In genomic region chr7:28717726-28718125, GRCm38 (mm10) we compare ENCODE assay signal across 22 mouse cellular contexts. TPM values are rescaled to one million over a fixed set of nuclear protein-coding genes. Genes with fewer than 3 reads are reported as not detected.
DNase-seq lines count a peak whose midpoint lies in the region; ATAC-seq and TF ChIP-seq lines count a peak whose summit lies in the region.
"Had no signal": no experiment of that assay in that cellular context is flagged by ENCODE, and none has a peak within 500 bp of the region (broad histone marks: within the 10 kb centered on the region; RNA-seq: fewer than 3 reads in every experiment).

No protein-coding gene starts in this region.

- no peak overlapping the region for H3K9ac ChIP-seq in kidney, embryonic 16.5 days (replicated peaks; ENCODE audit: low read length)
- H3K9ac ChIP-seq in midbrain, embryonic 11.5 days (ENCODE audit: low read length): no peak overlapping the region
- H3K9ac ChIP-seq in midbrain, embryonic 14.5 days (replicated peaks; ENCODE audit: low read length): no peak overlapping the region
- H3K9ac ChIP-seq in stomach, embryonic 15.5 days: no peak overlapping the region
- H3K9ac ChIP-seq: forebrain, embryonic 15.5 days; neural tube, embryonic 12.5 days had no signal

- H3K4me1 ChIP-seq in heart, embryonic 10.5 days: peaks cover 31% of the 10 kb centered on the region
- H3K4me1 ChIP-seq in kidney, embryonic 16.5 days (ENCODE audit: insufficient read depth, low read length): peaks cover 17% of the 10 kb centered on the region; the same call in 1 of the 2 replicates
- H3K4me1 ChIP-seq in kidney, adult 2 months (ENCODE audit: control insufficient read depth, insufficient read depth, low read length): no peaks in the 10 kb centered on the region
- no peaks in the 10 kb centered on the region for H3K4me1 ChIP-seq in midbrain, embryonic 11.5 days (ENCODE audit: control insufficient read depth, insufficient read depth, low read length)
- H3K4me1 ChIP-seq in midbrain, embryonic 14.5 days (ENCODE audit: control insufficient read depth, insufficient read depth, low read length): no peaks in the 10 kb centered on the region; the same call in 1 of the 2 replicates
- peaks cover 4% of the 10 kb centered on the region; the same call in 1 of the 2 replicates for H3K4me1 ChIP-seq in stomach, embryonic 15.5 days

- TF ChIP-seq POLR2A in kidney, adult 2 months (IDR thresholded peaks at IDR 0.05; ENCODE audit: low read depth, low read length): no peak

- H3K9me3 ChIP-seq in heart, embryonic 10.5 days: no peaks in the 10 kb centered on the region
- H3K9me3 ChIP-seq in kidney, embryonic 16.5 days (ENCODE audit: low read length): no peaks in the 10 kb centered on the region; the same call in 1 of the 2 replicates
- no peaks in the 10 kb centered on the region for H3K9me3 ChIP-seq in midbrain, embryonic 11.5 days (ENCODE audit: control insufficient read depth, low read length)
- H3K9me3 ChIP-seq in midbrain, embryonic 14.5 days (ENCODE audit: control insufficient read depth, low read length): no peaks in the 10 kb centered on the region
- no peaks in the 10 kb centered on the region for H3K9me3 ChIP-seq in stomach, embryonic 15.5 days
- H3K9me3 ChIP-seq: forebrain, embryonic 15.5 days; neural tube, embryonic 12.5 days had no signal

- no peak for TF ChIP-seq CTCF in kidney, adult 2 months (conservative IDR thresholded peaks at IDR 0.05; ENCODE audit: insufficient read depth, insufficient read length, low read depth, low read length)

- ATAC-seq in kidney, embryonic 16.5 days (ENCODE audit: low FRiP score, low TSS enrichment): no peak
- no peak for ATAC-seq in midbrain, embryonic 11.5 days (ENCODE audit: low FRiP score)
- ATAC-seq in midbrain, embryonic 14.5 days (ENCODE audit: low FRiP score, low TSS enrichment): no peak
- ATAC-seq in stomach, embryonic 15.5 days (ENCODE audit: insufficient read depth, low FRiP score, low read depth): no peak
- ATAC-seq in activated CD4-positive, CD25-positive, alpha-beta regulatory T cell, adult 4 months: no peak

- intact Hi-C loops in heart, postnatal 25 days (cut with DNase I): no loop called here

- 0 out of 2 replicates have a peak overlapping the region, but pooled peaks have one; percentile 76 for H3K4me2 ChIP-seq in kidney, embryonic 16.5 days (replicated peaks; ENCODE audit: low read depth, low read length)
- no peak overlapping the region for H3K4me2 ChIP-seq in midbrain, embryonic 11.5 days
- H3K4me2 ChIP-seq in midbrain, embryonic 14.5 days (ENCODE audit: low read length): no peak overlapping the region
- H3K4me2 ChIP-seq in stomach, embryonic 15.5 days: peak overlapping the region; percentile 77

- WGBS in heart, embryonic 10.5 days: 84% methylated on average over 10 of the region's 10 CpGs
- WGBS in kidney, embryonic 16.5 days: 72% methylated on average over 10 of the region's 10 CpGs
- 86% methylated on average over 10 of the region's 10 CpGs for WGBS in kidney, adult 2 months
- WGBS in midbrain, embryonic 11.5 days: 90% methylated on average over 10 of the region's 10 CpGs
- 93% methylated on average over 10 of the region's 10 CpGs for WGBS in midbrain, embryonic 14.5 days
- WGBS in stomach, embryonic 15.5 days: 59% methylated on average over 10 of the region's 10 CpGs

- H3K4me3 ChIP-seq in heart, embryonic 10.5 days: 0 out of 2 replicates have a peak overlapping the region, but pooled peaks have one; percentile 70
- no peak overlapping the region for H3K4me3 ChIP-seq in kidney, embryonic 16.5 days (ENCODE audit: low read length)
- no peak overlapping the region for H3K4me3 ChIP-seq in kidney, adult 2 months (ENCODE audit: insufficient read depth, low read depth, low read length)
- no peak overlapping the region for H3K4me3 ChIP-seq in midbrain, embryonic 11.5 days (ENCODE audit: low read depth, low read length)
- H3K4me3 ChIP-seq in midbrain, embryonic 14.5 days (replicated peaks; ENCODE audit: low read depth, low read length): no peak overlapping the region
- H3K4me3 ChIP-seq in stomach, embryonic 15.5 days (replicated peaks): no peak overlapping the region
- H3K4me3 ChIP-seq: left cerebral cortex, adult 2 months had no signal

- H3K27ac ChIP-seq in heart, embryonic 10.5 days: no peak overlapping the region
- no peak overlapping the region for H3K27ac ChIP-seq in kidney, embryonic 16.5 days (ENCODE audit: low read length)
- no peak overlapping the region for H3K27ac ChIP-seq in kidney, adult 2 months (ENCODE audit: insufficient read depth, low read depth, low read length)
- H3K27ac ChIP-seq in midbrain, embryonic 11.5 days (ENCODE audit: low read depth, low read length): no peak overlapping the region
- no peak overlapping the region for H3K27ac ChIP-seq in midbrain, embryonic 14.5 days (replicated peaks; ENCODE audit: low read depth, low read length)
- H3K27ac ChIP-seq in stomach, embryonic 15.5 days: no peak overlapping the region
- H3K27ac ChIP-seq: forebrain, embryonic 15.5 days; hindbrain, postnatal 0 days; left cerebral cortex, adult 2 months; neural tube, embryonic 12.5 days had no signal

- H3K27me3 ChIP-seq in heart, embryonic 10.5 days (ENCODE audit: insufficient read depth, poor library complexity, severe bottlenecking): no peaks in the 10 kb centered on the region
- H3K27me3 ChIP-seq in kidney, embryonic 16.5 days (ENCODE audit: insufficient read depth, low read length): no peaks in the 10 kb centered on the region
- H3K27me3 ChIP-seq in kidney, adult 2 months (replicated peaks; ENCODE audit: control insufficient read depth, insufficient read depth, low read length): no peaks in the 10 kb centered on the region
- no peaks in the 10 kb centered on the region; the same call in 1 of the 2 replicates for H3K27me3 ChIP-seq in midbrain, embryonic 11.5 days (ENCODE audit: control insufficient read depth, insufficient read depth, low read length)
- H3K27me3 ChIP-seq in midbrain, embryonic 14.5 days (ENCODE audit: control insufficient read depth, insufficient read depth, low read length): no peaks in the 10 kb centered on the region
- H3K27me3 ChIP-seq in stomach, embryonic 15.5 days (replicated peaks): no peaks in the 10 kb centered on the region
- H3K27me3 ChIP-seq: forebrain, embryonic 15.5 days; neural tube, embryonic 12.5 days had no signal

- no peak for DNase-seq in heart, embryonic 10.5 days (ENCODE audit: low spot score)
- DNase-seq in heart, postnatal 25 days (ENCODE audit: low spot score): no peak
- DNase-seq in kidney, adult 2 months: no peak
- DNase-seq in midbrain, embryonic 11.5 days (ENCODE audit: low spot score, missing footprints): peak; percentile 85
- DNase-seq in midbrain, embryonic 14.5 days: no peak
- DNase-seq: cerebellum, adult 9-11 months; heart, postnatal 10 days; lung, adult 2 months; spleen, adult 18-20 months; thymus, postnatal 14 days had no signal

- H3K36me3 ChIP-seq in heart, embryonic 10.5 days: no peaks in the 10 kb centered on the region
- no peaks in the 10 kb centered on the region for H3K36me3 ChIP-seq in kidney, embryonic 16.5 days (ENCODE audit: insufficient read depth, low read length)
- H3K36me3 ChIP-seq in kidney, adult 2 months (ENCODE audit: control insufficient read depth, insufficient read depth, low read length): no peaks in the 10 kb centered on the region
- no peaks in the 10 kb centered on the region for H3K36me3 ChIP-seq in midbrain, embryonic 11.5 days (ENCODE audit: control insufficient read depth, insufficient read depth, low read length)
- no peaks in the 10 kb centered on the region for H3K36me3 ChIP-seq in midbrain, embryonic 14.5 days (ENCODE audit: control insufficient read depth, insufficient read depth, low read length)
- H3K36me3 ChIP-seq in stomach, embryonic 15.5 days: no peaks in the 10 kb centered on the region
- H3K36me3 ChIP-seq: forebrain, embryonic 15.5 days; neural tube, embryonic 12.5 days had no signal

RNA-seq across cellular contexts. Expression of gene Fbxo17, which starts 1.1 kb away (rescaled TPM):
- polyA plus RNA-seq in heart, embryonic 10.5 days (2016; fragmentation: Nextera tagmentation; extraction: Ambion mirVana): 13.4 and 13.6 TPM in 2 replicates
- under 1 TPM; 0.36 to 0.92 TPM for total RNA-seq in heart, postnatal 25 days (2021)
- 9.4 and 9.9 TPM in 2 replicates for polyA plus RNA-seq in kidney, embryonic 16.5 days (2015; fragmentation: Nextera tagmentation; extraction: Ambion mirVana)
- polyA plus RNA-seq in kidney, adult 2 months (2012; rRNA removed): 1.1 and 1.3 TPM in 2 replicates
- 5.8 and 6.0 TPM in 2 replicates for polyA plus RNA-seq in midbrain, embryonic 11.5 days (2014; fragmentation: Nextera tagmentation; extraction: Ambion mirVana)
- 1.6 and 2.9 TPM in 2 replicates for polyA plus RNA-seq in midbrain, embryonic 14.5 days (2014; fragmentation: Nextera tagmentation; extraction: Ambion mirVana)
- 8.0 and 8.9 TPM in 2 replicates for polyA plus RNA-seq in stomach, embryonic 15.5 days (2015; fragmentation: Nextera tagmentation; extraction: Ambion mirVana)
- polyA plus RNA-seq in activated CD4-positive, CD25-positive, alpha-beta regulatory T cell, adult 4 months (2017; shearing (Covaris generic)): 10 to 100 TPM in 1 of 2 experiments, 1 to 10 TPM in 1; 8.3 to 10.9 TPM

RNA-seq across cellular contexts. Expression of gene Mrps12, which starts 23.9 kb away (rescaled TPM):
- polyA plus RNA-seq in heart, embryonic 10.5 days (2016; fragmentation: Nextera tagmentation; extraction: Ambion mirVana): 132 and 168 TPM in 2 replicates
- total RNA-seq in heart, postnatal 25 days (2021): 10 to 100 TPM; 56.7 to 60.6 TPM
- 141 and 143 TPM in 2 replicates for polyA plus RNA-seq in kidney, embryonic 16.5 days (2015; fragmentation: Nextera tagmentation; extraction: Ambion mirVana)
- 79.8 and 96.7 TPM in 2 replicates for polyA plus RNA-seq in kidney, adult 2 months (2012; rRNA removed)
- 127 and 135 TPM in 2 replicates for polyA plus RNA-seq in midbrain, embryonic 11.5 days (2014; fragmentation: Nextera tagmentation; extraction: Ambion mirVana)
- 108 and 128 TPM in 2 replicates for polyA plus RNA-seq in midbrain, embryonic 14.5 days (2014; fragmentation: Nextera tagmentation; extraction: Ambion mirVana)
- polyA plus RNA-seq in stomach, embryonic 15.5 days (2015; fragmentation: Nextera tagmentation; extraction: Ambion mirVana): 138 and 143 TPM in 2 replicates
- polyA plus RNA-seq in activated CD4-positive, CD25-positive, alpha-beta regulatory T cell, adult 4 months (2017; shearing (Covaris generic)): 10 to 100 TPM; 71.9 to 75.7 TPM

RNA-seq across cellular contexts. Expression of gene Sars2, which starts 24.1 kb away (rescaled TPM):
- polyA plus RNA-seq in heart, embryonic 10.5 days (2016; fragmentation: Nextera tagmentation; extraction: Ambion mirVana): 30.7 and 32.2 TPM in 2 replicates
- 10 to 100 TPM; 15.4 to 15.7 TPM for total RNA-seq in heart, postnatal 25 days (2021)
- polyA plus RNA-seq in kidney, embryonic 16.5 days (2015; fragmentation: Nextera tagmentation; extraction: Ambion mirVana): 32.8 and 34.2 TPM in 2 replicates
- 19.4 and 22.9 TPM in 2 replicates for polyA plus RNA-seq in kidney, adult 2 months (2012; rRNA removed)
- polyA plus RNA-seq in midbrain, embryonic 11.5 days (2014; fragmentation: Nextera tagmentation; extraction: Ambion mirVana): 25.9 and 27.7 TPM in 2 replicates
- polyA plus RNA-seq in midbrain, embryonic 14.5 days (2014; fragmentation: Nextera tagmentation; extraction: Ambion mirVana): 16.8 TPM in 2 replicates
- 20.8 and 26.2 TPM in 2 replicates for polyA plus RNA-seq in stomach, embryonic 15.5 days (2015; fragmentation: Nextera tagmentation; extraction: Ambion mirVana)
- polyA plus RNA-seq in activated CD4-positive, CD25-positive, alpha-beta regulatory T cell, adult 4 months (2017; shearing (Covaris generic)): 10 to 100 TPM in 1 of 2 experiments, 1 to 10 TPM in 1; 8.9 to 13.0 TPM

RNA-seq across cellular contexts. Expression of gene Fbxo27, which starts 25.1 kb away (rescaled TPM):
- polyA plus RNA-seq in heart, embryonic 10.5 days (2016; fragmentation: Nextera tagmentation; extraction: Ambion mirVana): 4.7 and 6.3 TPM in 2 replicates
- under 1 TPM; 0.34 to 0.39 TPM for total RNA-seq in heart, postnatal 25 days (2021)
- polyA plus RNA-seq in kidney, embryonic 16.5 days (2015; fragmentation: Nextera tagmentation; extraction: Ambion mirVana): 7.0 and 7.2 TPM in 2 replicates
- 1.1 and 1.6 TPM in 2 replicates for polyA plus RNA-seq in kidney, adult 2 months (2012; rRNA removed)
- 3.8 TPM in 2 replicates for polyA plus RNA-seq in midbrain, embryonic 11.5 days (2014; fragmentation: Nextera tagmentation; extraction: Ambion mirVana)
- polyA plus RNA-seq in midbrain, embryonic 14.5 days (2014; fragmentation: Nextera tagmentation; extraction: Ambion mirVana): 7.8 and 10.6 TPM in 2 replicates
- 4.3 and 4.8 TPM in 2 replicates for polyA plus RNA-seq in stomach, embryonic 15.5 days (2015; fragmentation: Nextera tagmentation; extraction: Ambion mirVana)
- polyA plus RNA-seq in activated CD4-positive, CD25-positive, alpha-beta regulatory T cell, adult 4 months (2017; shearing (Covaris generic)): 1 to 10 TPM; 1.1 to 2.9 TPM
- total RNA-seq: megakaryocyte-erythroid progenitor cell, adult 5-6 weeks had no signal

RNA-seq across cellular contexts. Expression of gene Ccer2, which starts 38.2 kb away (rescaled TPM):
- polyA plus RNA-seq in heart, embryonic 10.5 days (2016; fragmentation: Nextera tagmentation; extraction: Ambion mirVana): not detected in 2 replicates
- not detected for total RNA-seq in heart, postnatal 25 days (2021)
- not detected in 2 replicates for polyA plus RNA-seq in kidney, embryonic 16.5 days (2015; fragmentation: Nextera tagmentation; extraction: Ambion mirVana)
- not detected in 2 replicates for polyA plus RNA-seq in kidney, adult 2 months (2012; rRNA removed)
- not detected in 2 replicates for polyA plus RNA-seq in midbrain, embryonic 11.5 days (2014; fragmentation: Nextera tagmentation; extraction: Ambion mirVana)
- 0.22 TPM in 1 of 2 replicates, not detected in the other for polyA plus RNA-seq in midbrain, embryonic 14.5 days (2014; fragmentation: Nextera tagmentation; extraction: Ambion mirVana)
- polyA plus RNA-seq in stomach, embryonic 15.5 days (2015; fragmentation: Nextera tagmentation; extraction: Ambion mirVana): 0.19 TPM in 1 of 2 replicates, not detected in the other
- polyA plus RNA-seq in activated CD4-positive, CD25-positive, alpha-beta regulatory T cell, adult 4 months (2017; shearing (Covaris generic)): not detected
- total RNA-seq: adrenal gland, postnatal 4 days; heart, postnatal 10 days; hindbrain, postnatal 0 days; megakaryocyte-erythroid progenitor cell, adult 5-6 weeks had no signal
- polyA plus RNA-seq: gonadal fat pad, adult 2 months; kidney, embryonic 14.5 days; limb, embryonic 11.5 days; lung, adult 2 months had no signal

Comparison
In these comparisons a context has a peak if more than half of its experiments do, and no peak if none do; other contexts are left out.
1. H3K4me2 ChIP-seq: peak in kidney, embryonic 16.5 days (single experiment) and stomach, embryonic 15.5 days (single experiment); none in midbrain, embryonic 11.5 days (single experiment) and midbrain, embryonic 14.5 days (single experiment).